ENCODE assay signal across 11 mouse cellular contexts in the genomic region with DNA sequence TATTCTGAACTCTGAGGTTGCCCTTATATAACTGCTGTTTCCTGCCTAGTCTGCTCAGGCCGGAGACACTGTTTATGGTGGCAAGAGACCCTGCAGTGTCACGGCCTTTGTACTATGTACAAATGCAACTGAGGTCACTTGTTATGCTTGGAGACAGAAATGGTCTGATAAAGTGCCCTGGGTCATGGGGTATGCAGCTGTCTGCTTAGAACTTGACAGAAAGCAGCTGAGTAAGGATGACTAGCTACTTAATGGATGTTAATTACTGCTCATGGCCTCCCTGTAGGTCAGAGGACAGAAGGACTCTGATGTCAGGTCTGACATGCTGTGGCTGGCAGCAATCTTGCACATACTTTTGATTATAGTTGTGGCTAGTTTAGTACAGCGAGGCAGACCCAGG.
DNase-seq lines count a peak whose midpoint lies in the region; ATAC-seq and TF ChIP-seq lines count a peak whose summit lies in the region.
"Had no signal": no experiment of that assay in that cellular context is flagged by ENCODE, and none has a peak within 500 bp of the region (broad histone marks: within the 10 kb centered on the region; RNA-seq: fewer than 3 reads in every experiment).

No protein-coding gene starts in this region.

- H3K4me3 ChIP-seq in hindbrain, embryonic 11.5 days (ENCODE audit: low read depth, low read length) = no peak overlapping the region
- no peak overlapping the region for H3K4me3 ChIP-seq in hindbrain, embryonic 16.5 days (ENCODE audit: low read length)
- H3K4me3 ChIP-seq in embryonic facial prominence, embryonic 14.5 days (ENCODE audit: low read depth, low read length) = no peak overlapping the region
- no peak overlapping the region for H3K4me3 ChIP-seq in limb, embryonic 10.5 days
- no peak overlapping the region for H3K4me3 ChIP-seq in thymus, adult 2 months (ENCODE audit: control insufficient read depth, insufficient read depth, low read length)

- 57% methylated on average over 3 of the region's 3 CpGs for WGBS in hindbrain, embryonic 11.5 days
- WGBS in hindbrain, embryonic 16.5 days = 56% methylated on average over 3 of the region's 3 CpGs
- 26% methylated on average over 3 of the region's 3 CpGs for WGBS in embryonic facial prominence, embryonic 14.5 days
- WGBS in limb, embryonic 10.5 days = 7% methylated on average over 3 of the region's 3 CpGs
- 61% methylated on average over 3 of the region's 3 CpGs for WGBS in thymus, adult 2 months

- peak; percentile 1 for DNase-seq in hindbrain, embryonic 11.5 days (ENCODE audit: low spot score)
- DNase-seq in embryonic facial prominence, embryonic 14.5 days (ENCODE audit: low spot score) = peak; percentile 22
- peak; percentile 24 for DNase-seq in heart, postnatal 4 days
- DNase-seq in limb, embryonic 10.5 days (ENCODE audit: low spot score) = peak; percentile 33
- no peak for DNase-seq in frontal cortex, postnatal 14 days (ENCODE audit: low spot score in 2 of 2)
- no peak for DNase-seq in thymus, adult 2 months
- no peak for DNase-seq in ovary, postnatal 36 days (ENCODE audit: low spot score)
- DNase-seq: cerebellum, postnatal 14 days; thymus, postnatal 4 days had no signal

- H3K27ac ChIP-seq in hindbrain, embryonic 11.5 days (ENCODE audit: low read depth, low read length) = no peak overlapping the region
- no peak overlapping the region for H3K27ac ChIP-seq in hindbrain, embryonic 16.5 days (ENCODE audit: low read depth, low read length)
- no peak overlapping the region for H3K27ac ChIP-seq in embryonic facial prominence, embryonic 14.5 days (replicated peaks; ENCODE audit: low read depth, low read length)
- H3K27ac ChIP-seq in limb, embryonic 10.5 days = no peak overlapping the region
- H3K27ac ChIP-seq in thymus, adult 2 months (ENCODE audit: control insufficient read depth, insufficient read depth, low read length) = no peak overlapping the region

- no peak for TF ChIP-seq POLR2A in thymus, adult 2 months (IDR thresholded peaks at IDR 0.05; ENCODE audit: control insufficient read depth, extremely low read depth, insufficient read depth, low read length, poor library complexity)

- H3K36me3 ChIP-seq in hindbrain, embryonic 11.5 days (ENCODE audit: control insufficient read depth, insufficient read depth, low read length) = no peaks in the 10 kb centered on the region
- no peaks in the 10 kb centered on the region for H3K36me3 ChIP-seq in hindbrain, embryonic 16.5 days (ENCODE audit: control insufficient read depth, insufficient read depth, low read length)
- H3K36me3 ChIP-seq in embryonic facial prominence, embryonic 14.5 days (ENCODE audit: control insufficient read depth, insufficient read depth, low read length) = no peaks in the 10 kb centered on the region
- no peaks in the 10 kb centered on the region for H3K36me3 ChIP-seq in limb, embryonic 10.5 days
- no peaks in the 10 kb centered on the region for H3K36me3 ChIP-seq in thymus, adult 2 months (ENCODE audit: control insufficient read depth, insufficient read depth, low read length)

- no peak for TF ChIP-seq CTCF in thymus, adult 2 months (IDR thresholded peaks at IDR 0.05; ENCODE audit: borderline replicate concordance, control insufficient read depth, extremely low read depth, insufficient read depth, low read length, poor library complexity)

- no peaks in the 10 kb centered on the region for H3K9me3 ChIP-seq in hindbrain, embryonic 11.5 days (ENCODE audit: control insufficient read depth, low read length)
- H3K9me3 ChIP-seq in hindbrain, embryonic 16.5 days (ENCODE audit: control insufficient read depth, low read length) = no peaks in the 10 kb centered on the region
- no peaks in the 10 kb centered on the region for H3K9me3 ChIP-seq in embryonic facial prominence, embryonic 14.5 days (ENCODE audit: control insufficient read depth, low read length)
- no peaks in the 10 kb centered on the region for H3K9me3 ChIP-seq in limb, embryonic 10.5 days (replicated peaks)

- H3K4me2 ChIP-seq in hindbrain, embryonic 11.5 days (replicated peaks; ENCODE audit: low read depth, low read length) = no peak overlapping the region
- no peak overlapping the region for H3K4me2 ChIP-seq in hindbrain, embryonic 16.5 days (ENCODE audit: low read length)
- H3K4me2 ChIP-seq in embryonic facial prominence, embryonic 14.5 days (ENCODE audit: low read depth, low read length) = no peak overlapping the region

- no peak overlapping the region for H3K9ac ChIP-seq in hindbrain, embryonic 11.5 days (ENCODE audit: low read depth, low read length)
- no peak overlapping the region for H3K9ac ChIP-seq in hindbrain, embryonic 16.5 days (ENCODE audit: low read depth, low read length)
- no peak overlapping the region for H3K9ac ChIP-seq in embryonic facial prominence, embryonic 14.5 days (ENCODE audit: low read depth, low read length)

- ATAC-seq in hindbrain, embryonic 11.5 days (ENCODE audit: low FRiP score) = peak; percentile 40; the same call in 1 of the 2 replicates
- no peak for ATAC-seq in hindbrain, embryonic 16.5 days
- peak; percentile 53; the same call in 1 of the 2 replicates for ATAC-seq in embryonic facial prominence, embryonic 14.5 days (ENCODE audit: low read depth)
- ATAC-seq: lung, postnatal 0 days had no signal

- H3K4me1 ChIP-seq in hindbrain, embryonic 11.5 days (replicated peaks; ENCODE audit: control insufficient read depth, insufficient read depth, low read length) = no peaks in the 10 kb centered on the region
- no peaks in the 10 kb centered on the region for H3K4me1 ChIP-seq in hindbrain, embryonic 16.5 days (ENCODE audit: control insufficient read depth, insufficient read depth, low read depth, low read length)
- H3K4me1 ChIP-seq in embryonic facial prominence, embryonic 14.5 days (ENCODE audit: control insufficient read depth, insufficient read depth, low read length) = no peaks in the 10 kb centered on the region
- peaks cover 9% of the 10 kb centered on the region; the same call in 1 of the 2 replicates for H3K4me1 ChIP-seq in limb, embryonic 10.5 days
- no peaks in the 10 kb centered on the region for H3K4me1 ChIP-seq in thymus, adult 2 months (replicated peaks; ENCODE audit: control insufficient read depth, insufficient read depth, low read length)

- no peaks in the 10 kb centered on the region for H3K27me3 ChIP-seq in hindbrain, embryonic 11.5 days (ENCODE audit: control insufficient read depth, insufficient read depth, low read length)
- H3K27me3 ChIP-seq in hindbrain, embryonic 16.5 days (replicated peaks; ENCODE audit: control insufficient read depth, insufficient read depth, low read length) = no peaks in the 10 kb centered on the region
- H3K27me3 ChIP-seq in embryonic facial prominence, embryonic 14.5 days (replicated peaks; ENCODE audit: control insufficient read depth, insufficient read depth, low read length) = no peaks in the 10 kb centered on the region
- no peaks in the 10 kb centered on the region for H3K27me3 ChIP-seq in limb, embryonic 10.5 days (ENCODE audit: low read depth, poor library complexity, severe bottlenecking)
- no peaks in the 10 kb centered on the region for H3K27me3 ChIP-seq in thymus, adult 2 months (ENCODE audit: control insufficient read depth, insufficient read depth, low read length)

Comparison
In these comparisons a context has a peak if more than half of its experiments do, and no peak if none do; other contexts are left out.
1. DNase-seq: peak in hindbrain, embryonic 11.5 days (single experiment), embryonic facial prominence, embryonic 14.5 days (single experiment), heart, postnatal 4 days (single experiment) and limb, embryonic 10.5 days (single experiment); none in frontal cortex, postnatal 14 days (0 of 2), thymus, adult 2 months (single experiment) and ovary, postnatal 36 days (single experiment).